Mouse (Mus musculus): ENCODE results near the gene Atp8b5.

DNA sequence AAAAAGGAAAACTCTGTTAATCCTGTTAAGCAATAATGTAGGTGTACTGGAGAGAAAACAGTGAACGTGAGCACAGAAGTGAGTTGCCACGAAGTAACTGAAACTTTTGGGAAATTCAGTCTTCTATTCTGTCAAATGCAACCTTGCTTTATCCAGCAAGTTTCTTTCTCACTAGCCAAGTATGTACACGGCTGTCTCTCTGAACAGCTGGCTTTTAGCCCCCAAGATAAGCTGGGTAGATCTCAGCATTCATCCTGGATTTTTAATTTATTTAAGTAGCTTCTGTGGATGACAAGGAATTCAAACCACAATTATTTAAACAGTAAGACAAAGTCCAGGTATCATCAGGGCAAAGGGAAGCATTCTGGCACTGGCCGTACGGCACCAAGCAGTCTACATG is 100.3 kb downstream of the Atp8b5 start:
- TF ChIP-seq CTCF (IDR thresholded peaks at IDR 0.05; ENCODE audit: control insufficient read depth, insufficient read depth, insufficient replicate concordance, low read depth, low read length), result no peak
- no peak for TF ChIP-seq POLR2A (IDR thresholded peaks at IDR 0.05; ENCODE audit: control insufficient read depth, low read depth, low read length)
